Mouse (Mus musculus): ENCODE measurements around the gene Sox2. TPM values are rescaled to one million over a fixed set of nuclear protein-coding genes. Genes with fewer than 3 reads are reported as not detected.
A peak's percentile ranks its signal among the peaks of the same experiment; 100 is the strongest.

Gene Sox2
- polyA plus RNA-seq (2015; fragmentation: Nextera tagmentation; extraction: Ambion mirVana) = not detected in 2 replicates

DNA sequence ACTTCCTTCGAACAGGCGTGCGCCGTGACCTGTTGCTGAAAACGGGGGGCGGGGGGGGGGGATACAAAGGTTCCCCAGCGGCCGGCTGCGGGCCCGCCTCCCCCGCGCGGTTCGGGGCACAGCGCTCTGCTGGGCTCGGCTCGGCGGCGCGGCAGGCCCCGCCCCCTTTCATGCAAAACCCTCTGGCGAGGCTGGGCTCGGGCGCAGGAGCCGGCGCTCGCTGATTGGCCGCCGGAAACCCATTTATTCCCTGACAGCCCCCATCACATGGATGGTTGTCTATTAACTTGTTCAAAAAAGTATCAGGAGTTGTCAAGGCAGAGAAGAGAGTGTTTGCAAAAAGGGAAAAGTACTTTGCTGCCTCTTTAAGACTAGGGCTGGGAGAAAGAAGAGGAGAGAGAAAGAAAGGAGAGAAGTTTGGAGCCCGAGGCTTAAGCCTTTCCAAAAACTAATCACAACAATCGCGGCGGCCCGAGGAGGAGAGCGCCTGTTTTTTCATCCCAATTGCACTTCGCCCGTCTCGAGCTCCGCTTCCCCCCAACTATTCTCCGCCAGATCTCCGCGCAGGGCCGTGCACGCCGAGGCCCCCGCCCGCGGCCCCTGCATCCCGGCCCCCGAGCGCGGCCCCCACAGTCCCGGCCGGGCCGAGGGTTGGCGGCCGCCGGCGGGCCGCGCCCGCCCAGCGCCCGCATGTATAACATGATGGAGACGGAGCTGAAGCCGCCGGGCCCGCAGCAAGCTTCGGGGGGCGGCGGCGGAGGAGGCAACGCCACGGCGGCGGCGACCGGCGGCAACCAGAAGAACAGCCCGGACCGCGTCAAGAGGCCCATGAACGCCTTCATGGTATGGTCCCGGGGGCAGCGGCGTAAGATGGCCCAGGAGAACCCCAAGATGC is at the start of gene Sox2:
Gene Sox2, plus strand, starts transcription at position 680 of the 895 bp plus-strand sequence.
- Histone ChIP-seq H3K36me3 (ENCODE audit: control insufficient read depth, insufficient read depth) (no peaks in the 10 kb centered on the region), H3K4me3 (ENCODE audit: low read depth, low read length) (peak within 1 kb of the TSS; percentile 12), H3K27me3 (ENCODE audit: control insufficient read depth, insufficient read depth, low read depth, low read length) (peaks cover 88% of the 10 kb centered on the region), H3K27ac (ENCODE audit: low read length) (no peak within 1 kb of the TSS), H3K4me1 (ENCODE audit: control insufficient read depth, low read depth, low read length) (peaks cover 3% of the 10 kb centered on the region; the same call in 1 of the 2 replicates), H3K9me3 (replicated peaks; ENCODE audit: control insufficient read depth, low read length) (no peaks in the 10 kb centered on the region), H3K4me2 (ENCODE audit: low read depth, low read length) (peak within 1 kb of the TSS; percentile 38), H3K9ac (ENCODE audit: low read depth, low read length) (no peak within 1 kb of the TSS)
- WGBS (ENCODE audit: insufficient replicate concordance) = under 1% methylated on average over 81 of the region's 86 CpGs
- peak; percentile 74 for ATAC-seq (ENCODE audit: low read depth)

DNA sequence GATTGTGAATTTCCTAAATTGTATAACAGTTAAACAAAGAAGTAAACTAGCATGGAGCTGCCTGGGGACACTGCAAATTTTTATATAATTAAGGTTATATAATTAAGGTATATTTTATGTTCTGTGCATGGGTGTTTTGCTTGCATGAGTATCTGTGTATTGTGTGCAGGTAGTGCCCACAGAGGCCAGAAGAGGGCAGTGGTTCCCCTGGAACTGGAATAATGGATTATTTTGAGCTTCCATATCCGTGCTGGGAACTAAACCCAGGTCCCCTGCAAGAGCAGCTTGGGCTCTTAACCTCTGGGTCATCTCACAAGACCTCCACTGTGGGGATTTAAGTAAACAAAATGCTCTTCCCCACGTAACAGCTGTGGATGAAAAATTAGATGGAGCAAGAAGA is 49.1 kb upstream of the Sox2 start:
- WGBS (ENCODE audit: insufficient replicate concordance) = 56% methylated on average over 2 of the region's 2 CpGs
- no peaks in the 10 kb centered on the region for H3K27me3 ChIP-seq (ENCODE audit: control insufficient read depth, insufficient read depth, low read depth, low read length)
- no peak for ATAC-seq (ENCODE audit: low read depth)
- no peak overlapping the region for H3K27ac ChIP-seq (ENCODE audit: low read length)
- no peak overlapping the region for H3K4me3 ChIP-seq (ENCODE audit: low read depth, low read length)
- no peaks in the 10 kb centered on the region for H3K4me1 ChIP-seq (ENCODE audit: control insufficient read depth, low read depth, low read length)
- H3K36me3 ChIP-seq (ENCODE audit: control insufficient read depth, insufficient read depth) = no peaks in the 10 kb centered on the region
- no peak overlapping the region for H3K4me2 ChIP-seq (ENCODE audit: low read depth, low read length)
- no peaks in the 10 kb centered on the region for H3K9me3 ChIP-seq (replicated peaks; ENCODE audit: control insufficient read depth, low read length)
- H3K9ac ChIP-seq (ENCODE audit: low read depth, low read length) = no peak overlapping the region

- no peaks in the 10 kb centered on the region for H3K36me3 ChIP-seq (ENCODE audit: control insufficient read depth, insufficient read depth)
- H3K27ac ChIP-seq (ENCODE audit: low read length) = no peak overlapping the region
- H3K4me1 ChIP-seq (ENCODE audit: control insufficient read depth, low read depth, low read length) = no peaks in the 10 kb centered on the region
- WGBS (ENCODE audit: insufficient replicate concordance) = 70% methylated on average over 7 of the region's 7 CpGs
- no peaks in the 10 kb centered on the region for H3K27me3 ChIP-seq (ENCODE audit: control insufficient read depth, insufficient read depth, low read depth, low read length)
- no peaks in the 10 kb centered on the region for H3K9me3 ChIP-seq (replicated peaks; ENCODE audit: control insufficient read depth, low read length)
- H3K4me2 ChIP-seq (ENCODE audit: low read depth, low read length) = no peak overlapping the region
- no peak overlapping the region for H3K4me3 ChIP-seq (ENCODE audit: low read depth, low read length)
- no peak overlapping the region for H3K9ac ChIP-seq (ENCODE audit: low read depth, low read length)
- no peak for ATAC-seq (ENCODE audit: low read depth)
Observed at GRCm38 (mm10) chr3:34614107-34614506, 36.1 kb upstream of the Sox2 start.

DNA sequence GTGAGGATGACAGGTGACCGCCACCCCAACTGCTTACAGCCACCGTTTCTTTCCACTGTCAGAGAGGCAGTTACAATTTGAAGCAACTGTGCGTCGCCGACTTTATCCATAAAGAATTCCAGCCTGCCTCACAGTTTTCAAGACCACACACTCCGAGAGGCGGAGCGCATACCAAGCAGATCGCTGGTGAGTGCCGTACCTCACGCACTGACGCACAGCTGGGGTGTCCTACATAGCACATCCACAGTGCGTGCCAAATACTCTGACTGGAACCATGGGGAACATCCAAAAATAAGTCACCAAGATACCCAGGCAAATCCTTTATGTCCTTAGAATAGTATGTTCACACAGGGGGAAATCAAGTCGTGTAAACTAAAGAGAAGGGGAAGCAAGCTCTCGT is 34.7 kb upstream of the Sox2 start:
- no peak for ATAC-seq (ENCODE audit: low read depth)
- 69% methylated on average over 15 of the region's 15 CpGs for WGBS (ENCODE audit: insufficient replicate concordance)
- Histone ChIP-seq H3K36me3 (ENCODE audit: control insufficient read depth, insufficient read depth) (no peaks in the 10 kb centered on the region), H3K9ac (ENCODE audit: low read depth, low read length) (no peak overlapping the region), H3K4me1 (ENCODE audit: control insufficient read depth, low read depth, low read length) (no peaks in the 10 kb centered on the region), H3K9me3 (replicated peaks; ENCODE audit: control insufficient read depth, low read length) (no peaks in the 10 kb centered on the region), H3K27me3 (ENCODE audit: control insufficient read depth, insufficient read depth, low read depth, low read length) (no peaks in the 10 kb centered on the region), H3K27ac (ENCODE audit: low read length) (no peak overlapping the region), H3K4me3 (ENCODE audit: low read depth, low read length) (no peak overlapping the region), H3K4me2 (ENCODE audit: low read depth, low read length) (no peak overlapping the region)

DNA sequence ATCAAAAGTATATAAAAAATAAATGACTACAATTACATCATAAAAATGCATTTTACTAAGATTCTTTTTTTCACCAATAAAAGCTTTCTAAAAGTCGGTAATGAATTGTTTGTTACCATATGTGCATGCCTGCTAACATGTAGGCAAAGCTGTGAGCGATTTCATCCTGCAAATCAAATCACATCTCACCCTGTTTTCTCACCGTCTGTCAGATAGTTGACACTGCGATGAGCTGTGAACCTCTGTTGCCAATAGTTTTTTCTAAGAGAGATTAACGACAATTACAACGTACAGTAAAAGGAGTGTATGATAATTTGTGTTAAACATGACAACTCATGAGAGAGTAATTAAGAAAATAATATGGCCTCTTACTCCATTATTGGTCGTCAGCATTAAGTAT is 31.3 kb upstream of the Sox2 start:
- Histone ChIP-seq H3K9ac (ENCODE audit: low read depth, low read length) (no peak overlapping the region), H3K4me3 (ENCODE audit: low read depth, low read length) (no peak overlapping the region), H3K4me1 (ENCODE audit: control insufficient read depth, low read depth, low read length) (no peaks in the 10 kb centered on the region), H3K9me3 (replicated peaks; ENCODE audit: control insufficient read depth, low read length) (no peaks in the 10 kb centered on the region), H3K27me3 (ENCODE audit: control insufficient read depth, insufficient read depth, low read depth, low read length) (no peaks in the 10 kb centered on the region), H3K4me2 (ENCODE audit: low read depth, low read length) (no peak overlapping the region), H3K36me3 (ENCODE audit: control insufficient read depth, insufficient read depth) (no peaks in the 10 kb centered on the region), H3K27ac (ENCODE audit: low read length) (no peak overlapping the region)
- ATAC-seq (ENCODE audit: low read depth) = no peak
- WGBS (ENCODE audit: insufficient replicate concordance) = 58% methylated on average over 7 of the region's 7 CpGs

DNA sequence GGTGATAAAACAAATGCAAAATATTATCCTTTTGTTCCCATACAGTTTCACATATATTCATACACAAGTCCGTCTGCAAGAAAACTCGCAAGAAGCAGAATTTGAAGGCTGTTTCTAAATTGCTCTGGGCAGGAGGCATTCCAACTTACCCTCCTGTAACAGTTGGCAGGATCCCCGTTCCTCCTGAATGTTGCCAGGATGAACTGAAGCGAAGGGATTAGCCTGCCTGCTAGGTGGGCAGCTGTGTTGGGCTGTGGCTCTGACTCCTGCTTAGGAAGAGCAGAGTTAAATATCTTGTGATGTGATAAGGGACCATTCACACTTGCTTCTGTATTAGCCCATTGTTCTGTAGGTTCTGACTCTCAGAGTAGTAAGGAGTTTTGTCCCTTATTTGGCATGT is 30.1 kb upstream of the Sox2 start:
- Histone ChIP-seq H3K4me1 (ENCODE audit: control insufficient read depth, low read depth, low read length) (no peaks in the 10 kb centered on the region), H3K9ac (ENCODE audit: low read depth, low read length) (no peak overlapping the region), H3K4me3 (ENCODE audit: low read depth, low read length) (no peak overlapping the region), H3K4me2 (ENCODE audit: low read depth, low read length) (no peak overlapping the region), H3K27ac (ENCODE audit: low read length) (no peak overlapping the region), H3K9me3 (replicated peaks; ENCODE audit: control insufficient read depth, low read length) (no peaks in the 10 kb centered on the region), H3K36me3 (ENCODE audit: control insufficient read depth, insufficient read depth) (no peaks in the 10 kb centered on the region), H3K27me3 (ENCODE audit: control insufficient read depth, insufficient read depth, low read depth, low read length) (no peaks in the 10 kb centered on the region)
- WGBS (ENCODE audit: insufficient replicate concordance) = 60% methylated on average over 4 of the region's 4 CpGs
- no peak for ATAC-seq (ENCODE audit: low read depth)

GRCm38 (mm10) chr3:34624721-34625270 is 25.4 kb upstream of the Sox2 start:
- Histone ChIP-seq H3K4me1 (ENCODE audit: control insufficient read depth, low read depth, low read length) (no peaks in the 10 kb centered on the region), H3K36me3 (ENCODE audit: control insufficient read depth, insufficient read depth) (no peaks in the 10 kb centered on the region), H3K9ac (ENCODE audit: low read depth, low read length) (no peak overlapping the region), H3K9me3 (replicated peaks; ENCODE audit: control insufficient read depth, low read length) (no peaks in the 10 kb centered on the region), H3K4me2 (ENCODE audit: low read depth, low read length) (no peak overlapping the region), H3K4me3 (ENCODE audit: low read depth, low read length) (no peak overlapping the region), H3K27ac (ENCODE audit: low read length) (no peak overlapping the region), H3K27me3 (ENCODE audit: control insufficient read depth, insufficient read depth, low read depth, low read length) (no peaks in the 10 kb centered on the region)
- WGBS (ENCODE audit: insufficient replicate concordance) = 74% methylated on average over 16 of the region's 16 CpGs
- no peak for ATAC-seq (ENCODE audit: low read depth)

- no peak overlapping the region for H3K27ac ChIP-seq (ENCODE audit: low read length)
- no peaks in the 10 kb centered on the region for H3K27me3 ChIP-seq (ENCODE audit: control insufficient read depth, insufficient read depth, low read depth, low read length)
- 69% methylated on average over 8 of the region's 8 CpGs for WGBS (ENCODE audit: insufficient replicate concordance)
- no peaks in the 10 kb centered on the region for H3K9me3 ChIP-seq (replicated peaks; ENCODE audit: control insufficient read depth, low read length)
- no peak overlapping the region for H3K9ac ChIP-seq (ENCODE audit: low read depth, low read length)
- H3K4me1 ChIP-seq (ENCODE audit: control insufficient read depth, low read depth, low read length) = no peaks in the 10 kb centered on the region
- ATAC-seq (ENCODE audit: low read depth) = no peak
- H3K36me3 ChIP-seq (ENCODE audit: control insufficient read depth, insufficient read depth) = no peaks in the 10 kb centered on the region
- no peak overlapping the region for H3K4me3 ChIP-seq (ENCODE audit: low read depth, low read length)
- H3K4me2 ChIP-seq (ENCODE audit: low read depth, low read length) = no peak overlapping the region
Observed at GRCm38 (mm10) chr3:34626521-34626920, 23.7 kb upstream of the Sox2 start.

- Histone ChIP-seq H3K27ac (ENCODE audit: low read length) (no peak overlapping the region), H3K9me3 (replicated peaks; ENCODE audit: control insufficient read depth, low read length) (no peaks in the 10 kb centered on the region), H3K27me3 (ENCODE audit: control insufficient read depth, insufficient read depth, low read depth, low read length) (no peaks in the 10 kb centered on the region), H3K4me3 (ENCODE audit: low read depth, low read length) (no peak overlapping the region), H3K36me3 (ENCODE audit: control insufficient read depth, insufficient read depth) (no peaks in the 10 kb centered on the region), H3K4me2 (ENCODE audit: low read depth, low read length) (no peak overlapping the region), H3K9ac (ENCODE audit: low read depth, low read length) (no peak overlapping the region), H3K4me1 (ENCODE audit: control insufficient read depth, low read depth, low read length) (no peaks in the 10 kb centered on the region)
- no peak for ATAC-seq (ENCODE audit: low read depth)
- WGBS (ENCODE audit: insufficient replicate concordance) = 49% methylated on average over 8 of the region's 8 CpGs
Observed at GRCm38 (mm10) chr3:34630031-34630430, 20.2 kb upstream of the Sox2 start.

Data from liver, embryonic 16.5 days (tissue).